Mouse (Mus musculus) lung, adult 2 months (tissue): Measurements from ENCODE around the gene Gstm3.

ENCODE experiments used
- CTCF ChIP-seq: fragments of 200-500 bp; IDR thresholded peaks from 2 replicates; pipeline ENCODE4 v1.5.1; 2011; ENCODE audit warnings: mild to moderate bottlenecking, low read length, control low read depth; ENCODE audit not compliant: insufficient read depth
- POLR2A ChIP-seq: fragments of 200-500 bp; IDR thresholded peaks from 2 replicates; pipeline ENCODE4 v1.6.1; 2011; ENCODE audit warnings: low read depth, mild to moderate bottlenecking, control low read depth, low read length, borderline replicate concordance; ENCODE audit errors: extremely low read depth

DNA sequence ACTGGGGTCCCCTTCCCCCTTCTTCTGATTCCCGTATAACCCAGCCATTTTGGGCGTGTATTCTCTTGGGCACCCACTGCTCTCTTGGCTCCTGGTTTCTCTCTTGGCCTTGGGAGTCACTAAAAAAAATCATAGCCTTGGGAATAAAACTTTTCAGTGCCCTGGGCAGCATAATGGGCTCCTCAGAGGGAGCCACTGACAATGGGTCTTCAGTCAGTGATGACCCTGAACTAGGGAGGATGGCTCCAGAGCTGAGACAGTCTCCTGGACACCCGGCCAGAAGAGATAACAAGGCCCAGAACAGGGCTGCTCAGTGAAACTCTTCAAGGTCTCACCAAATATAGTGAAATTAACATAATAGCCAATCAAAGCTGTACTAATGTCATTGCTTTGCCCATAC, 29.5 kb upstream of the Gstm3 start:
- TF ChIP-seq CTCF: no peak
- TF ChIP-seq POLR2A: no peak
